Mouse (Mus musculus) layer of hippocampus, adult 6 months (tissue): Measurements from ENCODE around the gene Acad10. TPM values are rescaled to one million over a fixed set of nuclear protein-coding genes. Genes with fewer than 3 reads are reported as not detected.

ENCODE experiments used
- long read RNA-seq, 2 experiments: library from polyadenylated mRNA; unstranded; transcript quantifications; one replicate each; pipeline ENCODE4 v2.0.0; 2019 to 2020
- polyA plus RNA-seq: library from polyadenylated mRNA; unstranded; fragments of <200 nt; fragmentation: Nextera tagmentation; gene quantifications from 2 replicates; pipeline ENCODE4 v1.2.3, GENCODE M21; 2021

Gene Acad10
- polyA plus RNA-seq, result 0.98 and 1.7 TPM in 2 replicates
- long read RNA-seq, experiment 1, partial matches to known transcripts, result 0 of 3 reads
- long read RNA-seq, experiment 1, other reads (novel, unspliced or antisense), result 3 of 3 reads
- long read RNA-seq, experiment 2, partial matches to known transcripts, result 0 of 5 reads
- long read RNA-seq, experiment 2, other reads (novel, unspliced or antisense), result 4 of 5 reads

DNA sequence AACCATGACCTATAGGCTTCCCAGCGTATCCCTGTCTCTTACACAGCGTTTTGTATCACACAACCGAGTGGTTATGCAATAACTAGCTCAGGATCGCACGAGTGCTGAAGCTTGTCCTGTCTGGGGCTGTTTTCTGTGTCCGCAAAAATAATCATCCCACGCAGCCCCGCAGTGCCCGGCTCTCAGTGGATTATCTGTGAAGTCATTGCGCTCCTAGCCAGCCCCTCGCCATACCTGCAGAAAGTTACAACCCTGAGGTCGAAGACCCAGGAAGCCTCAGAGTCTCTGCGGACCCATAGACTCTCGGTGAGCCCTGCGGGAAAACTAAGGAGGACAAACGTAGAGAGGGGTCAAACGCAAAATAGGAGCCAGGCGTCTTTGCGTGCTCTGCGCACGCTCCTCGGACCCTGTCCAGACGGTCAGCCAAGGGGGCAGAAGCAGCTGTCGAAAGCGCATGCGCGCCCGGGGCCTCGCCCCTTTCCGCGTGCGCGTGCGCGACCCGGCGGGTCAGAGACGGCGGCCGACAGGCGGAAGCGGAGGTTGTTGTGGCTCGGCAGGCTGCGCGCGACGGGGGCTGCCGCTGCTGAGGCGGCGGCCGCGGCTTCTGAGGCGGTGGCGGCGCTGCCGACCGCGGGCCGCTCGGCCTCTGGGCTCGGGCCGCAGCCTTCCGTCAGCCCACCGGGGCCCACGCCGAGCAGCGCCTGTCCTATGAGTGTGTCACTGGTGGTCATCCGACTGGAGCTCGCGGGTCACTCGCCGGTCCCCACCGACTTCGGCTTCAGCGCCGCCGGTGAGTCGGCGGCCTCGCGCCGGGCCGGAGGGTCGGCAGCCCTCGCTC is at the start of gene Acad10, which contains the start of gene Brap:
Gene Acad10 (minus strand): TSS at position 456 of the 838 bp plus-strand sequence.
Gene Brap (plus strand): TSS at position 505 of the 838 bp plus-strand sequence.

DNA sequence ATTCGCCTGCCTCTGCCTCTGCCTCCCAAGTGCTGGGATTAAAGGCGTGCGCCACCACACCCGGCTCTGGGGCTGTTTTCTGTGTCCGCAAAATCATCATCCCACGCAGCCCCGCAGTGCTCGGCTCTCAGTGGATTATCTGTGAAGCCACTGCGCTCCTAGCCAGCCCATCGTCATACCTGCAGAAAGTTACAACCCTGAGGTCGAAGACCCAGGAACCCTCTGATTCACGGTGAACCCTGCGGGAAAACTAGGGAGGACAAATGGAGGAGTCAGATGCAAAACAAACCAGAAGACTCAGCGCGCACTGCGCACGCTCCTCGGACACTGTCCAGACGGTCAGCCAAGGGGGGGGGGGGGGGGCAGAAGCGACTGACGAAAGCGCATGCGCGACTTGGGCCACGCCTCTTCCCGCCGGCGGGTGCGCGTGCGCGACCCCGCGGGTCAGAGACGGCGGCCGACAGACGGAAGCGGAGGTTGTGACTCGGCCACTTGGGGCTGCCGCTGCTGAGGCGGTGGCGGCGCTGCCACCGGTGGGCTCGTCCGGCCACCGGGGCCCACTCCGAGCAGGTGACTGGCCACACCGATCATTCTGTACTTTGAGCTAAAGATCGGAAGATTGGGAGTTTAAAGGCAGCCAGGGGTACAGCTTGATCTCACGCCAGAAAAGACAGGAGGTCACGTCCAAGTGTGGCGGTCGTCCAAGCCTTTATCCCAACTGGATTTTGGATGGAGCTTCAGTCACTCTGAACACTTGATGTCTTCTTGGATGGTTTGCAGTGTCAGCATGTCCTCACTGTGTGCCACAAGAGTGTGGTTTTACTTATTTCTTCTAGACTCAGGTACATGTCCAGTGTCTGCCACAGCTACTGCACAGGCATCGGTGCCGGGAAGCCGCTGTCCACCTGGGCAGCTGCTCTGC is 41.5 kb downstream of the Acad10 start, which contains the start of gene Acad12:
Gene Acad12 (minus strand): TSS at position 347 of the 922 bp plus-strand sequence.

DNA sequence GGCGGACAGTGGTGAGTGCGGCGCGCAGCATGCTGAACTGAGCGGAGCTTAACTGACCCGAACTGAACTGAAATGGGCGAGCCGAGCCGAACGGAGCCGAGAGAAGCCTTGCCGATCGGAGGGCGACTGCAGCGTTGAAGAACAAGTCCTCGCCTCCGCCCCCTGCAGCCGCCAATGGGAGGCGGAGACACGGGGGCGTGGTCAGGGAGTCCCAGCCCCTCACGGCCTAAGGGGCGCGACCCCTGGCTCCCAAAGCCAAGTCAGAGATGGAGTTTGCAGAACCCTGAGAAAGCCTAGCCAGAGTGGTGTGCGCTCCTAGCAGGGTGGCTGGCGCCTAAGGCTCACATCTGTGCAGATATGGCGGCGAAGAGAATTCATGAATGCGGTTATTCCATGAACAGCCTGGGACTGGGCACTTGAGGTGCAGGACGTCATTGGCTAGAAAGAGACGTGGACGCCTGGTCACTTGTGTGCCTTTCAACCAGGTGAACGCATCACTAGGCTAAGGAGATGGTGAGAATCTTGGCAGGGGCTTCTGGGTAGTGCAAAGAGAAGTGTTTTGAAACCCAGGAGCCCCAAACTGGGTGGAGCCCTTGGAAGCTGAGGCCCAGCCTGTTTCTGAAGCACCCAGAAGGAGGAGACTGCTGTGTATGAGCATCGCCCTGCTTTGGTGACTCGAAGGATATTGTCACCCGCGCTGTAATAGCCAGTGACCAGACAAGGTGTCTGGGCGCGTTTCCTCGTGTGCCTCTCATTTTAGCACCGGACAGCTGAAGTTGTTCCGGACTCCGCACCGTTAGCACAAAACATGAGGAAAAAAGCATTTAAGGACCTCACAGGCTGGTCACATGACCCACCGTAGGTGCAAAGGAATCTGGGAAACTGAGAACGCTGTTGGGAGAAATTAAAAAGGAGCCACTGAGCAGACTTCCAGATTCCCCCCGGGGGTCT is 66.6 kb downstream of the Acad10 start, which contains the start of gene Aldh2:
Gene Aldh2 (minus strand): TSS at position 374 of the 951 bp plus-strand sequence.

Other genes starting within 250 kb of the Acad10 start
- 8.3 and 9.3 TPM in 2 replicates for gene Tmem116, start 208.6 kb downstream of the Acad10 start, polyA plus RNA-seq
- gene Erp29, start 208.0 kb downstream of the Acad10 start, polyA plus RNA-seq, result 157 and 184 TPM in 2 replicates
- gene Adam1b, start 157.1 kb downstream of the Acad10 start, polyA plus RNA-seq, result not detected in 2 replicates
- 0.18 and 0.24 TPM in 2 replicates for gene Adam1a, start 115.0 kb downstream of the Acad10 start, polyA plus RNA-seq
- gene Gm42878, start 115.0 kb downstream of the Acad10 start, polyA plus RNA-seq, result not detected in 2 replicates
- gene Mapkapk5, start 114.6 kb downstream of the Acad10 start, polyA plus RNA-seq, result 10.5 and 10.8 TPM in 2 replicates
- gene Aldh2, start 66.7 kb downstream of the Acad10 start, polyA plus RNA-seq, result 87.9 and 114 TPM in 2 replicates
- gene Acad12, start 41.6 kb downstream of the Acad10 start, polyA plus RNA-seq, result 1.8 and 2.0 TPM in 2 replicates
- gene Brap, start within 50 bp of the Acad10 start, polyA plus RNA-seq, result 25.7 and 28.0 TPM in 2 replicates
- gene Atxn2, start 50.8 kb upstream of the Acad10 start, polyA plus RNA-seq, result 23.5 and 26.3 TPM in 2 replicates
- 7.7 and 10.1 TPM in 2 replicates for gene Sh2b3, start 177.1 kb upstream of the Acad10 start, polyA plus RNA-seq
- gene Pheta1, start 188.5 kb upstream of the Acad10 start, polyA plus RNA-seq, result 5.0 and 5.3 TPM in 2 replicates